Mouse (Mus musculus): ENCODE data around the gene Actc1.

Gene Actc1

DNA sequence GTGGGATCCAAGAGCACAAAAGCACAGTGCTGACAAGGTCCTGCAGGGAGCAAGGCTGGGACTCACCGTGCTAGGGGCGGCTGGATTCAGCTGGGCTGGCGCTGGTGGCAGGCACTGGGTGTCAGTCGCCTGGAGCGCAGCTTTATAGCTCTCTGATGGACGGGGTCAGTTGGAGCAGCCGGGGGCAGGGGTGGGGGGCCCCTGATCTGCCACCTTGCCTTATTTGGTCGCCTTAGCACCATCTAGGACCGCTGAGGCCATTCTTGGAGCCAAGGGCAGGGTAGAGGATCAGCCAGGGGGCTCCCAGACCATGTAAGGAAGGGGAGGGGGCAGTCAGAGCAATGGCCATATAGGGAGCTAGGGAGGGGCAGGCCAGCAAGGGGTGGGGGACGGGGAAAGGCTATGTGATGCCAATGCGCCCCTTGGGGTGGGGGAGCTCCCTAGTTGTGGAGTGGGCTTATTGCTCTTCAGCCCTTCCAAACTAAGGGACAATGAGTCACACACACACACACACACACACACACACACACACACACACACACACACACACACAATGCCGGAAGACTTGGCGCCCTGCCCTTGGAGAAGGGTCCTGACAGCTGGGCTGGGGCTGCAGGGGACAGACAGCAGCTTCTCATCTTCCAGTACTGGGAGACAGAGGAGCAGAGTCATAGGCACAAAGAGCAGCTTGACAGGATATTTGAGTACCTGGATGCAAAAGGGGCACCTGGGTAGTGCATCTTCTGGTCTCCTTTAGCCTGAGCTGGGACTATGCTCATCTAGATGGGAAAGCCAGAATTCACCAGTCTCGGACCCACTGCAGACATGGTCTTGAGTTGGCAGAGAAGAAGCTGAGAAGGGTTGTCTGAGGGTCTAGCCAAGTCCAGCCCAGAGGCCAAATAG is at the start of gene Actc1:
TSS of gene Actc1 (minus strand) at position 853 of the 903 bp plus-strand sequence.
- DNase-seq (ENCODE audit: low spot score): no peak

DNA sequence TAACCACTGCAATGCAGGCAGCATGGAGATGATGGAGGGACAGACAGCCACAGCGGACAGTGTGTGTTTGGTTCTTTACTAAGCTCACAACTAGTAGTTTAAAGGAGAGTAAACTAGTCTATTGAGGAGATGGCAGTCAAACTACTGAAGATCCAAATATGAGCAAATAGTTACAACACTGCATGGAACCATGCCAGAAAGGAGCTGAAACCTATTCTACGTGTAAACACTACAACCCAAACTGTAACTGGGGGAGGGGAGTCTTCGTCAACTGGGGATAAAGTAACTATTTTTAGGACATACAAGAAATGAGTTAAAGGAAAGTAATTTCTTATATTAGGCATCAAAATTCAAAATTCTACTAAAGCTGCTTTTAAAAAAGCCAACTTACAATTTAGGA is 49.1 kb upstream of the Actc1 start:
- no peak for DNase-seq (ENCODE audit: low spot score)

- no peak for DNase-seq (ENCODE audit: low spot score)
These were observed 47.5 kb upstream of the Actc1 start for GRCm38 (mm10) chr2:114100834-114101233.

DNA sequence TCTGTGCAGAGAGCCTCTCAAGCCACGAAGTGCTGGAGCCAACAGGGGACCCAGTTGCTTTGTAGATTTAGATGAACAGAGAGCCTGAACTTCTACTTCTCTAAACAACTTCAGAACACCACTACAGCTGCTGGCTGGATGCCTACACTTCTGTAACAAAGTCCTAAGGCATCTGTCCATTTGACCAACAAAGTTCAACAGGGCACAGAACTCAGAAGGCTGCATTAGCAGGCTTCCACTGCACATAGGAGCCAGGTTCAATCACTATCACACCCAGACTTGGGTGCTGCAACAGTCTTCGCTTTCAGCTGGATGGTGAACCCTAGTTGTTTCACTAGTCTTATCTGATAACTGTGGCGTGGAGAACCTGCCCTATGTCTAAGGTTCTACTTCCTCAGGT is 46.5 kb upstream of the Actc1 start:
- DNase-seq (ENCODE audit: low spot score): no peak

- no peak for DNase-seq (ENCODE audit: low spot score)
These were observed 45.8 kb upstream of the Actc1 start for GRCm38 (mm10) chr2:114099109-114099508.

GRCm38 (mm10) chr2:114097627-114098026 is 44.3 kb upstream of the Actc1 start:
- no peak for DNase-seq (ENCODE audit: low spot score)

DNA sequence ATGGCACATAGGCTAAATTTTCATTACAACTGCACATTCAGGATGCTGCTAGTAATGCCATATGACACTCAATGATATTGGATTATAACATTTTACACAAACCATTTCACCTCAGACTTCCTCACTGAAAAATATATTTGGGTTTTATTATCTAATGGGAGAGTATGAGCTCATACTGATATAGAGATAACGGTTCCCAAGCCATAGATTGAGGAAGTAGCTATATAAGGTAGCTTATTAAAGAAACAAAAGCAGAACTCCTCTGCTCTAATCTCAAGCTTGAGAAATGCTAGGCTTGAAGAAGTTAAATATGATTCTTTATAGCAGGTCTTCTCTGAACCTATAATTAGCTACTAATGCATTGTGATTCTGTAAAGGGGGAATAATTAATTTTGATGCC is 43.2 kb upstream of the Actc1 start:
- DNase-seq (ENCODE audit: low spot score): no peak

DNA sequence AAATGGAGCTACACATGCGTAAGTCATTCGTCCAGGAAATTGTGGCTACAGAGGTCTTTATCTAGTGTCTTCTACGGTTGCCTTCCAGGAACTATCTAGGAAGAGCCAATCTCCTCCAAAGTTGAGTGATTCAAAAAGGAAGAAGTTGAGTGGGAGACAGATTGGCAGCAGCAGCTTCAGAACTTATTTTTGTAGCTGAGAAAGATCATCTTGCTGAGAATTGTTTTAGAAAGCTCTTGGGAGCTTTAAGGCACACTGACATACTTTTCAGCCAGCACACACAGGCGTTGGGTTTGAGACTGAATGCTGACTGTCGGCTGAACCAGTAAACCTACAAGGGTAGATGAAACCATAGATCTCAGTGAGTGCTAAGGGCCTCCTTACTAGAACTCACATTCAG is 42.0 kb upstream of the Actc1 start:
- no peak for DNase-seq (ENCODE audit: low spot score)

- DNase-seq (ENCODE audit: low spot score): no peak
These were observed 41.3 kb upstream of the Actc1 start for GRCm38 (mm10) chr2:114094696-114095095.

GRCm38 (mm10) chr2:114093577-114093976 is 40.2 kb upstream of the Actc1 start:
- no peak for DNase-seq (ENCODE audit: low spot score)

GRCm38 (mm10) chr2:114089862-114090261 is 36.5 kb upstream of the Actc1 start:
- DNase-seq (ENCODE audit: low spot score): no peak

- DNase-seq (ENCODE audit: low spot score): no peak
These were observed 33.9 kb upstream of the Actc1 start for GRCm38 (mm10) chr2:114087271-114087670.

- DNase-seq (ENCODE audit: low spot score): no peak
These were observed 18.5 kb upstream of the Actc1 start for GRCm38 (mm10) chr2:114071876-114072275.

DNA sequence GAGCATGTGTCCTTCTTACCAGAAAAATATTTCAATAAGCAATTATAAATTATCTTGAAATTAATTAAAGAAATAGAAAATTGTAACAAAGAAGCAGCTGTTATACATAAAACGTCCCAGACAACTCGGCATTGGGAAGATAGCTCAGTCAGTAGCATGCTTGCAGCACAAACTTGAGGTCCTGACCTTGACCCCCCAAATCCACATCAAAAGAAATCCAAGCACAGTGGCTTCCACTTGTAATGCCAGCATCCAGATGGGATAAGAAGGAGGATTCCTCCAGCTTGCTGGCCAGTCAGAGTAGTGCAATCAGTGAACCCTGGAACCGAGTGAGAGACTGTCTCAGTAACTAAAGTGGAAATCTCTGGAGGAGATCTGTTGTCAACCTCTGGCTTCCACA is 12.9 kb upstream of the Actc1 start:
- DNase-seq (ENCODE audit: low spot score): no peak

DNA sequence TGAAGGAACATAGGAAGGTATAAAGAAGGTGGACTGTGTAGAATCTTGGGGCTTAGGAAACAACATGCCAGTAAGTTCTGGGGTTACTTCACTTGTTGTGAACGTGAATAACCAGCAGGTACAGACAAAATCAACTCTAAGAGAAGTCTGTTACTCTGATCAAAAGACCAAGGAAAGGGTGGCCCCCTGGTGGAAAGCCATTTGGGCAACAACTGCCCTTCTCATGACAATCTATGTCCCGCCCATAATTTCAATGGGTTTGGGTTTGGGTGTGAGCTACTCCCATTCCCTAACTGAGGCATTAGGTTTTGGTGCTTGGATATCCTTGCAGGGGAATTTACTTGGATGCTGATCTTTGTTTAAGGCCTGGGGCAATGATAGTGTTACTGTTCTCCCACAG is 10.7 kb upstream of the Actc1 start:
- DNase-seq (ENCODE audit: low spot score): no peak

DNA sequence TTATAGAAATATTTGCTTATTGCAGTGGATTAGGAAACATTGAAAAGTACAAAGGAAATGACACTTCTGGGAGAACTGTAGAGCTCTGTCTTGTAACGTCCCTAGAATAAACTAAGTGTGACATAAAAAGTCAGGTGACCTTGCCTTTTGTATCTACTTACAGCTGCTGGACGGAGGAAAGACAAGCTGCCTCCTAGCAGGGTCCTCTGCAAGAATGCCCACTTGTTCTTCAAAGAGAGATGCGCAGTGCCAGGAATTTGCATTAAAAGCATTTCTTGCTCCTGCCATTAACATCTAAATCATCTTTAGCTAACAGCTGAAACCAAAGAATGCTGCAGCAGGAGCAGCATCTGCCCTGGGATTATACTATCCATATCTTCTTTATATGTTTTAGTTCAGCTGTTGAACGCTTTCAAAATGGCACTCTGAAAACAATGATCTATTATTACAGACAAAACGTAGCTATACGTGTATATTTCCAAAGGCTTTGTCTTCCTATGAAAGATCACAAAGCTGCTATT is 6.8 kb upstream of the Actc1 start:
- no peak for DNase-seq (ENCODE audit: low spot score)

DNA sequence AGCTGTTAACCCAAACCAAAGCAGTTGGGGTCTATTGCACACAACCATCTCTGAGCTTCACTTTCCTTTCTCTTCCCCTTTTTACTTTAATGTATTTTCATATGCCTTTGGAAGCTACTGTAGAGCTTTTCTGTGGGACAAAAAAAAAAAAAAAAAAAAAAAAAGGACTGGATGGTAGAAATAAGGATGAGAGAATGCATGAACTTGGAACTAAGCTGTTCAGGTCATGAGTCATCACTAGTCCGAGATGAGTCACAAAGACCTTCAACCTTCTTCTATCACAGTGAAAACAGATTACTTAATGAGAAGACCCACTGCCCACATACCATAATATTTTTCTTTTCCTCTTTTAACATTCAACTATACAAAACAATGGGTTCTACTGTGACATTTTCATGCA is 6.3 kb upstream of the Actc1 start:
- DNase-seq (ENCODE audit: low spot score): no peak

DNA sequence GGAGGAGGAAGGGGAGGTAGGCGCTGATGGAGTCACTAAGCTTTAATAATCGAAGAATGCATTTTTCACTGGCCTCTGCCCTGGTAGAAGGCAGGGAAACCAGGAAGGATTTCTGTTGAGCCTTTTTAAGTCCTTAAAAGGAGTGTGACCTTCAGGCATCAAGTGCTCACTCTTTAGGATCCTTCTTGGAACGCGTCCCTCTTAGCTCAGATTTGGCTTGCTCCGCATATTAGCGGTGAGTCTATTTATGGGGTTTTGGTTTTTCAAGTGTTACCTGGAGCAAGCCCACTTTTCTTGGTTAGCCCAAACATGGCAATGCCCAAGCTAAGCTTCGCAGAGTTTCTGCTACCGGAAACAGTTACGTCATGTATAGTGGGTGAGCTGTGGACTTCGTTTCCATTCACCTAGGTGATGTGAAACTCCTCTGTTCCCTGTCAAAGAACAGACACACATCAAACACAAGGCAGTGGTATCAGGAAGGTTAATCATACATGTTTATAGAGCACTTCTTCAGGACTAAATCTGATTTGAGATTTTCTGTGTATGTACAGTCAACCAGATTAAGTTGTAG is 5.0 kb upstream of the Actc1 start:
- DNase-seq (ENCODE audit: low spot score): no peak

GRCm38 (mm10) chr2:114057303-114057853 is 4.0 kb upstream of the Actc1 start:
- no peak for DNase-seq (ENCODE audit: low spot score)

- no peak for DNase-seq (ENCODE audit: low spot score)
These were observed 781 bp upstream of the Actc1 start for GRCm38 (mm10) chr2:114054129-114054528.

- DNase-seq (ENCODE audit: low spot score): no peak
These were observed 1.5 kb downstream of the Actc1 start for GRCm38 (mm10) chr2:114051871-114052241.

DNA sequence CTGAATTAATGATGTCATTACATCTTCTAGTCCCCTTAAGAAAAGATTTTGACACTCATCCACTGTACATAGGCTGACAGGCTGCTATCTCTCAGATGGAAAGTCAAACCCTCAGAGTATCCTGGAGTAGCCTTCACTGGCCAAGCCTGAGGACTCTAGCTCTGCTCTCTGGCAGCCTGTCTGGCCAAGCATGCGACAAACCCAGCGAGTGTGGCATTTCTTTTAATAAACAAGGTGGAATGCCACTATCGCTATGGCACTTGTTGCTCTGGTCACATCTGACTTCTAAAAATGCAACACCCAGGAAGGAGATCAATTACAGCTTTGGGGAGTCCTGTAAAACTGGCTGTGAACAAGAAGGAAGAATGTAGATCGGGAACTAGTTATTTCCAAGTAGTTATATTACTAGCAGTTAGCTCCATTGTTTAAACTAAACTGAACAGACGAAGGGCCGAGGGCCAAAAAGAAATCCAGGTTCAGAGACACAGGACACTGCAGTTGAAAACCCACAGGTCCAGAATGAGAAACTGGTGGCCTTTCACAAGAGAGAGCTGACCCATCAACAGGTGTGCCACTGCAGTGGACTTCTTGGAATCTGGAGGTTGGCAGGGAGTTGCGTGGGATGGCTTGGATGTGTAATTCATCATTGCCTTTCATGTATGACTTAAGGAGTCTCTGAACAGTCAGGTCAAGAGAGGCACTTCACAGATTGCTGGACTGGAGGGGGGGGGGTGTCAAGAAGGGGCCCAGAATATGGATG is 2.1 kb downstream of the Actc1 start:
- no peak for DNase-seq (ENCODE audit: low spot score)

All from lung, postnatal 25 days (tissue).